Mouse (Mus musculus) kidney, embryonic 14.5 days (tissue): ENCODE measurements around the gene Plaur. TPM values are rescaled to one million over a fixed set of nuclear protein-coding genes. Genes with fewer than 3 reads are reported as not detected.

ENCODE experiments used
- ATAC-seq: fragments of 200-750 bp; cut with Nextera tagmentation; 2 replicates; pipeline ENCODE4 v1.8.0; 2017; ENCODE audit warnings: moderate number of reproducible peaks, mild to moderate bottlenecking, moderate TSS enrichment, moderate library complexity; ENCODE audit not compliant: low FRiP score, low TSS enrichment
- H3K27ac ChIP-seq: fragments of 300-500 bp; sonication (generic); 2 replicates; pipeline ENCODE4 v1.5.1; 2014; ENCODE audit warnings: low read depth, mild to moderate bottlenecking, low read length, moderate library complexity, mixed read lengths
- H3K27me3 ChIP-seq: fragments of 300-500 bp; sonication (generic); 2 replicates; pipeline ENCODE4 v1.6.1; 2014; ENCODE audit warnings: mild to moderate bottlenecking, low read length; ENCODE audit not compliant: control insufficient read depth, insufficient read depth
- H3K36me3 ChIP-seq: fragments of 300-500 bp; sonication (generic); 2 replicates; pipeline ENCODE4 v1.6.1; 2014; ENCODE audit warnings: low read length, mixed read lengths; ENCODE audit not compliant: control insufficient read depth, insufficient read depth
- H3K4me1 ChIP-seq: fragments of 300-500 bp; sonication (generic); 2 replicates; pipeline ENCODE4 v1.6.1; 2014; ENCODE audit warnings: low read length, mixed read lengths; ENCODE audit not compliant: control insufficient read depth, insufficient read depth
- H3K4me2 ChIP-seq: fragments of 300-500 bp; sonication (generic); replicated peaks from 2 replicates; pipeline ENCODE4 v1.6.1; 2014; ENCODE audit warnings: low read depth, mild to moderate bottlenecking, low read length
- H3K4me3 ChIP-seq: fragments of 300-500 bp; sonication (generic); 2 replicates; pipeline ENCODE4 v1.5.1; 2014; ENCODE audit warnings: mild to moderate bottlenecking, low read length
- H3K9ac ChIP-seq: fragments of 300-500 bp; sonication (generic); 2 replicates; pipeline ENCODE4 v1.6.1; 2014; ENCODE audit warnings: low read depth, mild to moderate bottlenecking, low read length, moderate library complexity
- H3K9me3 ChIP-seq: fragments of 300-500 bp; sonication (generic); 2 replicates; pipeline ENCODE4 v1.6.1; 2016; ENCODE audit warnings: low read length; ENCODE audit not compliant: control insufficient read depth
- WGBS: fragments of 180-500 bp; shearing (Covaris S2); extraction: QIAGEN DNeasy Blood & Tissue Kit; methylation state at CpG from one replicate; pipeline ENCODE4 v1.1.7; 2014; 5-methylcytosine and 5-hydroxymethylcytosine counted together
- polyA plus RNA-seq: library from polyadenylated mRNA; unstranded; fragments of >200 nt; fragmentation: Nextera tagmentation; extraction: Ambion mirVana; gene quantifications from 2 replicates; pipeline ENCODE4 v1.2.1, GENCODE M21; 2014

Plaur gene
- polyA plus RNA-seq, 1 experiment from 2014 or later, result 14.1 TPM

- Histone ChIP-seq H3K27ac (no peak overlapping the region), H3K4me2 (no peak overlapping the region), H3K9me3 (no peaks in the 10 kb centered on the region), H3K27me3 (no peaks in the 10 kb centered on the region), H3K4me3 (no peak overlapping the region), H3K36me3 (no peaks in the 10 kb centered on the region), H3K4me1 (peaks cover 9% of the 10 kb centered on the region; the same call in 1 of the 2 replicates), H3K9ac (no peak overlapping the region)
- WGBS, result 88% methylated on average over 8 of the region's 8 CpGs
- ATAC-seq, result no peak
Measured at GRCm38 (mm10) chr7:24488303-24488702, 26.0 kb downstream of the Plaur start.

- Histone ChIP-seq H3K4me3 (peak overlapping the region; percentile 29), H3K9me3 (0 out of 2 replicates have a peak, but pooled peaks cover 3% of the 10 kb centered on the region), H3K36me3 (no peaks in the 10 kb centered on the region), H3K27ac (no peak overlapping the region; the same call in 1 of the 2 replicates), H3K4me2 (peak overlapping the region; percentile 43), H3K4me1 (peaks cover 13% of the 10 kb centered on the region; the same call in 1 of the 2 replicates), H3K27me3 (peaks cover 17% of the 10 kb centered on the region), H3K9ac (no peak overlapping the region)
- 10% methylated on average over 43 of the region's 43 CpGs for WGBS
- ATAC-seq, result peak; percentile 77
Measured at GRCm38 (mm10) chr7:24499856-24500577, 37.7 kb downstream of the Plaur start.

- Histone ChIP-seq H3K9me3 (0 out of 2 replicates have a peak, but pooled peaks cover 3% of the 10 kb centered on the region), H3K4me3 (no peak overlapping the region), H3K27me3 (peaks cover 17% of the 10 kb centered on the region), H3K4me1 (peaks cover 18% of the 10 kb centered on the region; the same call in 1 of the 2 replicates), H3K36me3 (no peaks in the 10 kb centered on the region), H3K27ac (no peak overlapping the region), H3K4me2 (no peak overlapping the region), H3K9ac (no peak overlapping the region)
- no peak for ATAC-seq
- WGBS, result 42% methylated on average over 7 of the region's 7 CpGs
Measured at GRCm38 (mm10) chr7:24500929-24501328, 38.6 kb downstream of the Plaur start.

GRCm38 (mm10) chr7:24501492-24501891 lies 39.2 kb downstream of the Plaur start:
- H3K9ac ChIP-seq, result no peak overlapping the region
- peaks cover 20% of the 10 kb centered on the region; the same call in 1 of the 2 replicates for H3K4me1 ChIP-seq
- WGBS, result 63% methylated on average over 21 of the region's 21 CpGs
- 0 out of 2 replicates have a peak, but pooled peaks cover 3% of the 10 kb centered on the region for H3K9me3 ChIP-seq
- H3K36me3 ChIP-seq, result no peaks in the 10 kb centered on the region
- H3K27me3 ChIP-seq, result peaks cover 17% of the 10 kb centered on the region
- H3K4me3 ChIP-seq, result no peak overlapping the region
- no peak overlapping the region for H3K4me2 ChIP-seq
- no peak overlapping the region for H3K27ac ChIP-seq
- ATAC-seq, result no peak

- Histone ChIP-seq H3K4me2 (no peak overlapping the region), H3K27me3 (peaks cover 11% of the 10 kb centered on the region; the same call in 1 of the 2 replicates), H3K9me3 (0 out of 2 replicates have a peak, but pooled peaks cover 3% of the 10 kb centered on the region), H3K27ac (no peak overlapping the region), H3K4me1 (peaks cover 27% of the 10 kb centered on the region), H3K9ac (no peak overlapping the region), H3K4me3 (no peak overlapping the region), H3K36me3 (no peaks in the 10 kb centered on the region)
- WGBS, result 26% methylated on average over 10 of the region's 10 CpGs
- ATAC-seq, result no peak
Measured at GRCm38 (mm10) chr7:24504004-24504403, 41.7 kb downstream of the Plaur start.

GRCm38 (mm10) chr7:24504868-24505267 lies 42.6 kb downstream of the Plaur start:
- 13% methylated on average over 4 of the region's 4 CpGs for WGBS
- no peak overlapping the region for H3K4me3 ChIP-seq
- H3K27ac ChIP-seq, result no peak overlapping the region
- H3K9me3 ChIP-seq, result 0 out of 2 replicates have a peak, but pooled peaks cover 3% of the 10 kb centered on the region
- peaks cover 6% of the 10 kb centered on the region; the same call in 1 of the 2 replicates for H3K27me3 ChIP-seq
- H3K36me3 ChIP-seq, result no peaks in the 10 kb centered on the region
- ATAC-seq, result no peak
- H3K4me1 ChIP-seq, result peaks cover 24% of the 10 kb centered on the region
- no peak overlapping the region for H3K4me2 ChIP-seq
- no peak overlapping the region for H3K9ac ChIP-seq

GRCm38 (mm10) chr7:24505447-24506064 lies 43.3 kb downstream of the Plaur start:
- WGBS, result 22% methylated on average over 15 of the region's 15 CpGs
- H3K27me3 ChIP-seq, result peaks cover 5% of the 10 kb centered on the region; the same call in 1 of the 2 replicates
- H3K36me3 ChIP-seq, result 0 out of 2 replicates have a peak, but pooled peaks cover under 1% of the 10 kb centered on the region
- H3K9ac ChIP-seq, result no peak overlapping the region
- H3K4me2 ChIP-seq, result peak overlapping the region; percentile 78; the same call in 1 of the 2 replicates
- H3K27ac ChIP-seq, result no peak overlapping the region
- peaks cover 24% of the 10 kb centered on the region for H3K4me1 ChIP-seq
- no peak for ATAC-seq
- H3K4me3 ChIP-seq, result 0 out of 2 replicates have a peak overlapping the region, but pooled peaks have one; percentile 79
- H3K9me3 ChIP-seq, result 0 out of 2 replicates have a peak, but pooled peaks cover 3% of the 10 kb centered on the region

- H3K4me3 ChIP-seq, result peak overlapping the region; percentile 79; the same call in 1 of the 2 replicates
- 12% methylated on average over 3 of the region's 3 CpGs for WGBS
- H3K4me2 ChIP-seq, result peak overlapping the region; percentile 78
- H3K36me3 ChIP-seq, result 0 out of 2 replicates have a peak, but pooled peaks cover 6% of the 10 kb centered on the region
- H3K27me3 ChIP-seq, result no peaks in the 10 kb centered on the region
- peaks cover 24% of the 10 kb centered on the region for H3K4me1 ChIP-seq
- no peaks in the 10 kb centered on the region for H3K9me3 ChIP-seq
- no peak overlapping the region for H3K27ac ChIP-seq
- no peak overlapping the region for H3K9ac ChIP-seq
- no peak for ATAC-seq
Measured at GRCm38 (mm10) chr7:24506065-24506459, 43.8 kb downstream of the Plaur start.
